Mouse (Mus musculus) E14TG2a.4 (cell line): ENCODE data around the gene Il2ra.
"Not testable (repeated sequence)": the region's sequence is repeated elsewhere in the genome, so short reads cannot be mapped to it uniquely, and the experiment has no call there.

Experiments used
- CTCF ChIP-seq: conservative IDR thresholded peaks from 2 replicates; pipeline ENCODE4 v1.5.1; 2014; ENCODE audit warnings: low read length
- NANOG ChIP-seq: IDR thresholded peaks from 2 replicates; pipeline ENCODE4 v1.6.1; 2014; ENCODE audit warnings: borderline replicate concordance, low read length, mixed read lengths
- POU5F1 ChIP-seq: IDR thresholded peaks from 2 replicates; pipeline ENCODE4 v1.6.1; 2014; ENCODE audit warnings: low read length, borderline replicate concordance

DNA sequence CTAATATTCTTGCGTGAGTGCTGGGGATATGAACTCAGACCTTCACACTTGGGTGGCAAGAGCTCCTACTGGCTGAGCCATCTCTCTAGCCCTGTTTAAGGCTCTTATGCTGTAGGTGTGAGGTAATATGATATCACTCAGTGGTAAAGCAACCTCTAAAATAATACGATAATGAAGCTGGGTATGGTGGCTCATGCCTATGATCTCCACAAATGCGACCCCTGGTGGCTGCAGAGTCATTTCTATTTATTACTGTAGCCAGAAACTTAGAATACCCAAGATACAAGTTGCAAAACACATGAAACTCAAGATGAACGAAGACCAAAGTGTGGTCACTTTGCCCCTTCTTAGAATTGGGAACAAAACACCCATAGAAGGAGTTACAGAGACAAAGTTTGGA lies 67.5 kb downstream of the Il2ra start:
- peak; percentile 25 for TF ChIP-seq CTCF
- not testable (repeated sequence) for TF ChIP-seq POU5F1, NANOG
